ENCODE assay signal across 8 mouse cellular contexts in genomic region chr3:52017439-52018102, GRCm38 (mm10).
A peak's percentile ranks its signal among the peaks of the same experiment; 100 is the strongest.
DNase-seq lines count a peak whose midpoint lies in the region; ATAC-seq and TF ChIP-seq lines count a peak whose summit lies in the region.

No protein-coding gene starts in this region.

- H3K27ac ChIP-seq in kidney, embryonic 16.5 days (ENCODE audit: low read length), result no peak overlapping the region
- H3K27ac ChIP-seq in embryonic fibroblast, embryonic 13.5 days (ENCODE audit: insufficient read depth, low read length), result no peak overlapping the region
- no peak overlapping the region for H3K27ac ChIP-seq in limb, embryonic 15.5 days

- TF ChIP-seq CTCF in Patski (IDR thresholded peaks at IDR 0.05), result no peak
- no peak for TF ChIP-seq CTCF in embryonic fibroblast, embryonic 13.5 days (IDR thresholded peaks at IDR 0.05; ENCODE audit: borderline replicate concordance, insufficient read depth, low read length)

- no peaks in the 10 kb centered on the region for H3K36me3 ChIP-seq in kidney, embryonic 16.5 days (ENCODE audit: insufficient read depth, low read length)
- H3K36me3 ChIP-seq in limb, embryonic 15.5 days, result no peaks in the 10 kb centered on the region

- POLR2A ChIA-PET in Patski (lab: Charles Lee), result no interaction called here

- WGBS in kidney, embryonic 16.5 days, result 55% methylated on average over 17 of the region's 17 CpGs
- WGBS in limb, embryonic 15.5 days, result 27% methylated on average over 17 of the region's 17 CpGs

- CTCF ChIA-PET in Patski (lab: Charles Lee), result no interaction called here

- in situ Hi-C loops in Patski (cut with MboI; ENCODE audit: low pct_unique_long_range_greater_than_20kb), result no loop called here

- H3K27me3 ChIP-seq in kidney, embryonic 16.5 days (ENCODE audit: insufficient read depth, low read length), result no peaks in the 10 kb centered on the region
- no peaks in the 10 kb centered on the region for H3K27me3 ChIP-seq in Patski
- no peaks in the 10 kb centered on the region for H3K27me3 ChIP-seq in limb, embryonic 15.5 days

- peaks cover 11% of the 10 kb centered on the region; the same call in 1 of the 2 replicates for H3K4me1 ChIP-seq in kidney, embryonic 16.5 days (ENCODE audit: insufficient read depth, low read length)
- H3K4me1 ChIP-seq in embryonic fibroblast, embryonic 13.5 days (ENCODE audit: control insufficient read depth, insufficient read depth, low read length), result peaks cover 8% of the 10 kb centered on the region; the same call in 1 of the 2 replicates
- H3K4me1 ChIP-seq in limb, embryonic 15.5 days, result no peaks in the 10 kb centered on the region

- H3K9ac ChIP-seq in kidney, embryonic 16.5 days (replicated peaks; ENCODE audit: low read length), result no peak overlapping the region; the same call in 1 of the 2 replicates
- H3K9ac ChIP-seq in limb, embryonic 15.5 days, result no peak overlapping the region

- TF ChIP-seq POLR2A in embryonic fibroblast, embryonic 13.5 days (IDR thresholded peaks at IDR 0.05; ENCODE audit: low read depth, low read length), result no peak

- intact Hi-C loops in gastrocnemius, postnatal 14 days (cut with DNase I; ENCODE audit: low total_unique reads), result no loop called here

- no peak overlapping the region for H3K4me3 ChIP-seq in kidney, embryonic 16.5 days (ENCODE audit: low read length)
- peak overlapping the region; percentile 20; the same call in 1 of the 2 replicates for H3K4me3 ChIP-seq in embryonic fibroblast, embryonic 13.5 days (ENCODE audit: insufficient read depth, low read length)
- peak overlapping the region; percentile 12; the same call in 1 of the 2 replicates for H3K4me3 ChIP-seq in limb, embryonic 15.5 days

- peak overlapping the region; percentile 21 for H3K4me2 ChIP-seq in kidney, embryonic 16.5 days (replicated peaks; ENCODE audit: low read depth, low read length)
- H3K4me2 ChIP-seq in limb, embryonic 15.5 days, result peak overlapping the region; percentile 36

- ATAC-seq in kidney, embryonic 16.5 days (ENCODE audit: low FRiP score, low TSS enrichment), result no peak
- no peak for ATAC-seq in Patski
- no peak for ATAC-seq in limb, embryonic 15.5 days (ENCODE audit: insufficient number of reproducible peaks, low FRiP score, low TSS enrichment, low read depth)

- no peak for DNase-seq in kidney, adult 8-10 months
- DNase-seq in Patski (ENCODE audit: low read depth, low spot score), result peak; percentile 34
- DNase-seq in right cerebral cortex, adult 18-20 months, result no peak
- no peak for DNase-seq in gastrocnemius, postnatal 14 days
- no peak for DNase-seq in kidney, adult 11 months

- no peaks in the 10 kb centered on the region for H3K9me3 ChIP-seq in kidney, embryonic 16.5 days (ENCODE audit: low read length)
- no peaks in the 10 kb centered on the region for H3K9me3 ChIP-seq in limb, embryonic 15.5 days
